Mouse (Mus musculus) lung, adult 2 months (tissue): ENCODE results near the gene Ntm.

Experiments used
- CTCF ChIP-seq: fragments of 200-500 bp; IDR thresholded peaks from 2 replicates; pipeline ENCODE4 v1.5.1; 2011; ENCODE audit warnings: mild to moderate bottlenecking, low read length, control low read depth; ENCODE audit not compliant: insufficient read depth
- POLR2A ChIP-seq: fragments of 200-500 bp; IDR thresholded peaks from 2 replicates; pipeline ENCODE4 v1.6.1; 2011; ENCODE audit warnings: low read depth, mild to moderate bottlenecking, control low read depth, low read length, borderline replicate concordance; ENCODE audit errors: extremely low read depth

GRCm38 (mm10) chr9:29130717-29131292 lies 832.1 kb downstream of the Ntm start:
- TF ChIP-seq POLR2A: no peak
- TF ChIP-seq CTCF: no peak
